Mouse (Mus musculus) leukemia stem cell, adult 10-12 weeks (primary cell): ENCODE data around the gene Gm17783. TPM values are rescaled to one million over a fixed set of nuclear protein-coding genes. Genes with fewer than 3 reads are reported as not detected.

ENCODE experiments used
- polyA plus RNA-seq: library from polyadenylated mRNA; stranded (reverse); fragments of >175 nt; gene quantifications from 2 replicates; pipeline ENCODE4 v1.2.3, GENCODE M21; 2012; ENCODE audit warnings: low replicate concordance

Gm17783 gene
- polyA plus RNA-seq = not detected in 2 replicates

GRCm38 (mm10) chr16:45531950-45532349 lies at the start of gene Gm17783:
TSS of gene Gm17783 (minus strand) at chr16:45532050.

GRCm38 (mm10) chr16:45535009-45535408 lies 3.2 kb upstream of the Gm17783 start, which contains the start of gene Slc9c1:
TSS of gene Slc9c1 (plus strand) at chr16:45535309.

GRCm38 (mm10) chr16:45492927-45493326 lies 38.9 kb downstream of the Gm17783 start, which contains the start of gene Gm609:
TSS of gene Gm609 (minus strand) at chr16:45492969.

Other genes starting within 250 kb of the Gm17783 start
- 0.98 TPM in 1 of 2 replicates, not detected in the other for gene Cd200, start 123.0 kb downstream of the Gm17783 start, polyA plus RNA-seq
- gene Gm609, start 39.1 kb downstream of the Gm17783 start, polyA plus RNA-seq = not detected in 2 replicates
- gene Slc9c1, start 3.3 kb upstream of the Gm17783 start, polyA plus RNA-seq = not detected in 2 replicates
- 0.05 and 0.25 TPM in 2 replicates for gene Gcsam, start 78.3 kb upstream of the Gm17783 start, polyA plus RNA-seq
- not detected in 2 replicates for gene BC016579, start 122.0 kb upstream of the Gm17783 start, polyA plus RNA-seq
- gene Tmprss7, start 161.6 kb upstream of the Gm17783 start, polyA plus RNA-seq = not detected in 2 replicates
- gene Tagln3, start 192.6 kb upstream of the Gm17783 start, polyA plus RNA-seq = 0.24 TPM in 1 of 2 replicates, not detected in the other
- 4.8 and 5.5 TPM in 2 replicates for gene Abhd10, start 210.9 kb upstream of the Gm17783 start, polyA plus RNA-seq